Mouse (Mus musculus) liver, embryonic 15.5 days (tissue): Measurements from ENCODE around the gene Spdl1. TPM values are rescaled to one million over a fixed set of nuclear protein-coding genes. Genes with fewer than 3 reads are reported as not detected.
A peak's percentile ranks its signal among the peaks of the same experiment; 100 is the strongest.

ENCODE experiments used
- ATAC-seq: fragments of 200-750 bp; cut with Nextera tagmentation; 2 replicates; pipeline ENCODE4 v1.8.0; 2017; ENCODE audit warnings: moderate number of reproducible peaks, mild to moderate bottlenecking, moderate library complexity; ENCODE audit not compliant: insufficient read depth
- H3K27ac ChIP-seq: fragments of 300-500 bp; sonication (generic); replicated peaks from 2 replicates; pipeline ENCODE4 v1.5.1; 2015; ENCODE audit warnings: mild to moderate bottlenecking, inconsistent platforms
- H3K27me3 ChIP-seq: fragments of 300-500 bp; sonication (generic); 2 replicates; pipeline ENCODE4 v1.6.1; 2015; ENCODE audit warnings: mild to moderate bottlenecking, inconsistent platforms
- H3K36me3 ChIP-seq: fragments of 300-500 bp; sonication (generic); replicated peaks from 2 replicates; pipeline ENCODE4 v1.6.1; 2015; ENCODE audit warnings: moderate library complexity, mild to moderate bottlenecking, inconsistent platforms
- H3K4me1 ChIP-seq: fragments of 300-500 bp; sonication (generic); replicated peaks from 2 replicates; pipeline ENCODE4 v1.6.1; 2015; ENCODE audit warnings: inconsistent platforms
- H3K4me2 ChIP-seq: fragments of 300-500 bp; sonication (generic); 2 replicates; pipeline ENCODE4 v1.6.1; 2015; ENCODE audit warnings: moderate library complexity, mild to moderate bottlenecking, inconsistent platforms
- H3K4me3 ChIP-seq: fragments of 300-500 bp; sonication (generic); replicated peaks from 2 replicates; pipeline ENCODE4 v1.5.1; 2015; ENCODE audit warnings: mild to moderate bottlenecking, inconsistent platforms
- H3K9ac ChIP-seq: fragments of 300-500 bp; sonication (generic); 2 replicates; pipeline ENCODE4 v1.6.1; 2015; ENCODE audit warnings: moderate library complexity, mild to moderate bottlenecking, inconsistent platforms
- H3K9me3 ChIP-seq: fragments of 300-500 bp; sonication (generic); replicated peaks from 2 replicates; pipeline ENCODE4 v1.6.1; 2016; ENCODE audit warnings: inconsistent platforms
- WGBS: fragments of 180-500 bp; shearing (Covaris S2); methylation state at CpG from one replicate; pipeline ENCODE4 v1.1.7; 2015; ENCODE audit warnings: mixed read lengths; ENCODE audit not compliant: insufficient replicate concordance; 5-methylcytosine and 5-hydroxymethylcytosine counted together
- polyA plus RNA-seq: library from polyadenylated mRNA; unstranded; fragments of >200 nt; fragmentation: Nextera tagmentation; extraction: Ambion mirVana; gene quantifications from 2 replicates; pipeline ENCODE4 v1.2.1, GENCODE M21; 2015

Spdl1 gene
- 12.6 and 12.9 TPM in 2 replicates for polyA plus RNA-seq

DNA sequence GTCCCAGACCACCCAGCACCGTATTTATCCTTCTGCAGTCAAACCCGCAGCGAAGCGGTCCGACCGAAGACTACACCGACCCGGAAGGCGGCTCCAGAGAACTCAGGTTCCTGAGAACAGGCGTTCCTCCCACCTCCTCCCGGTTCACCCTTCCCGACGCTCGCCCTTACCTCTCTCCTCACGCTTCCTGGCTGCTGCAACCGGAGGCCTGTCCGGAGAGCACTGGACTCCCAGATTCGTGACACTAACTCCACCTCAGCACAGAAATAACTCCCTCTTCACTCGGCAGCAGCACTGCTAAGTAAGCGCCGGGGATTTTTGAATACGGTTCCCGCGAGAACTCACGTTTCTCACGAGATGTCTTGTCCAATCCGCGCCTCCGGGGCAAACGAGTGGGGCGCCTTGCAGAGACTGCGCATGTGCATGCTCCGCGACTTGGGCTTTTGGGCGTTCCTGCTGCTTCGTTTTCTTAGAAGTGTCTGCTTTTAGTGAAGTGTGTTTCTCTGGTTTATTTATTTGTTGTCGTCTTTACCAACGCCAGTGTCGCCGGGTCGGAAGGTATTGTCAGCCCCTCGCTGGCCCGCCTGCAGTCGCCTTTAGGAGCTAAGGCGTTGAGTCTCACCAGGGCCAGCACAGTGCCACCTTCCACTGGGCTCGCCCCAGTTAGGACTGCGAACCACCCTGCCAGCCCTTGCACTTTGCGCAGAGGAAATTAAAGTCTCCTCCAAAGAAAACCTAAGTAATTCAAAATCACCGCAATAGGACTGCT is at the start of gene Spdl1:
Gene Spdl1, minus strand, starts transcription at position 324 of the 769 bp plus-strand sequence.
- Histone ChIP-seq H3K9ac (peak within 1 kb of the TSS; percentile 76), H3K36me3 (peaks cover 23% of the 10 kb centered on the region), H3K4me1 (peaks cover 26% of the 10 kb centered on the region), H3K9me3 (no peaks in the 10 kb centered on the region), H3K27ac (peak within 1 kb of the TSS; percentile 85), H3K4me2 (peak within 1 kb of the TSS; percentile 89), H3K27me3 (no peaks in the 10 kb centered on the region), H3K4me3 (peak within 1 kb of the TSS; percentile 84)
- peak; percentile 94 for ATAC-seq
- under 1% methylated on average over 49 of the region's 49 CpGs for WGBS

DNA sequence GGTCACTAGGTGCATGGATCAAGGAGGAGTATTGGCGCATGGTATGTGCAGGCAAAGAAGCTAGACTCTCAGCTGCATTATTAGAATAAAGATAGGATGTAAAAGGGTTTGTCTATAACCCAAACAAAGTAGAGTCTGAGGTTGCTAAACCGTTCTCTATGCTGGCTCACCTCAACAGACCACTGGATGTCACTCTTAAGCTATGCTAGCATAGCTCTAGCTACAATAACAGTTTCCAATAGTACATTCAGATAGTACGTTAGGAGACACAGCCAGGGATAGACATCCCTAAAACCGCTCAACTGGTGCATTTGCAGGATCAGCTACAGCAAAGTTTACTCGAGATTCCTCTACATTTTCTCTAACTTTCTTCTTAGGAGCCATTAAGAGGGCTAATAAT is 48.1 kb upstream of the Spdl1 start:
- no peak overlapping the region for H3K4me2 ChIP-seq
- no peak overlapping the region for H3K4me3 ChIP-seq
- no peak overlapping the region for H3K27ac ChIP-seq
- 33% methylated on average over 5 of the region's 5 CpGs for WGBS
- no peaks in the 10 kb centered on the region for H3K36me3 ChIP-seq
- H3K4me1 ChIP-seq: no peaks in the 10 kb centered on the region
- no peaks in the 10 kb centered on the region for H3K9me3 ChIP-seq
- H3K9ac ChIP-seq: no peak overlapping the region
- H3K27me3 ChIP-seq: no peaks in the 10 kb centered on the region
- no peak for ATAC-seq

DNA sequence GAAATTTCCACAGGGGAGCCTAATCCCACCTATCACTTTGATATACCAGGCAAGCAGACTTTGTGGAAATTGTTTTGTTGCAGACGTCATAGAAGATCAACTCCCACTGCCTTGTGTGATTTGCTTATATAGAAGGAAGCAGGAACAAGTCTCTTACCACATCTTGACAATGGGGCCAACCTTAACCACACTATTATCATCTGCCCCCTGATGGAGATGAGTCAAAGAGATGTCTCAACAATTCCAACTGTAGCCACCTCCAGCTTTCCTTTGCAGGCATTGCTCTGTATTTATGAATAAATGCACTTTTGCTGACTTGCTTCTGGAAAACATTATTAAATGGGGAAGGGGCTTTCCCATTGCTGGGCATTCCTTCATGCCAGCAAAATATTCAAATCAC is 46.2 kb upstream of the Spdl1 start:
- Histone ChIP-seq H3K27me3 (no peaks in the 10 kb centered on the region), H3K4me3 (no peak overlapping the region), H3K4me2 (no peak overlapping the region), H3K9ac (no peak overlapping the region), H3K27ac (no peak overlapping the region), H3K9me3 (no peaks in the 10 kb centered on the region), H3K4me1 (no peaks in the 10 kb centered on the region), H3K36me3 (no peaks in the 10 kb centered on the region)
- 41% methylated on average over 1 of the region's 1 CpGs for WGBS
- no peak for ATAC-seq

DNA sequence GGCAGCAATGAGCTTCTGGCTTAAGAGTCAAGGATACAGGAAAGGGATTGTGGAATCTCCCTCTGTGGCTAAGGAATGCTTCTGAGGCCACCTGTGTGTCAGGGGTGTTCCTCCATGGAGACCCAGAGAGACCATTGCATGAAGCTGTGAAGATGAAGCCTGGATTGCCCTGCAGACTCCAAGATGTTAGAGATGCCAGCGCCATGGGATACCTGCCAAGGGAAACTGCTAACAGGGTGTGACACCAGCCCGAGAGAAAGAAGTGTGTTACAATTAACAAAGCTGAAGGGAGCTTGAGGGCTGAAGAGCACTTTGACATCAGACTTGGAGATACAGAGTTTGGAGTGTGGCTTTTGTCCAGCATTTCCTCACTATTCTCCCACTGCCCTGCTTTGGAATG is 40.4 kb upstream of the Spdl1 start:
- Histone ChIP-seq H3K27me3 (no peaks in the 10 kb centered on the region), H3K9me3 (no peaks in the 10 kb centered on the region), H3K4me2 (no peak overlapping the region), H3K36me3 (no peaks in the 10 kb centered on the region), H3K4me3 (no peak overlapping the region), H3K4me1 (no peaks in the 10 kb centered on the region), H3K9ac (no peak overlapping the region), H3K27ac (no peak overlapping the region)
- ATAC-seq: no peak
- 51% methylated on average over 2 of the region's 2 CpGs for WGBS

DNA sequence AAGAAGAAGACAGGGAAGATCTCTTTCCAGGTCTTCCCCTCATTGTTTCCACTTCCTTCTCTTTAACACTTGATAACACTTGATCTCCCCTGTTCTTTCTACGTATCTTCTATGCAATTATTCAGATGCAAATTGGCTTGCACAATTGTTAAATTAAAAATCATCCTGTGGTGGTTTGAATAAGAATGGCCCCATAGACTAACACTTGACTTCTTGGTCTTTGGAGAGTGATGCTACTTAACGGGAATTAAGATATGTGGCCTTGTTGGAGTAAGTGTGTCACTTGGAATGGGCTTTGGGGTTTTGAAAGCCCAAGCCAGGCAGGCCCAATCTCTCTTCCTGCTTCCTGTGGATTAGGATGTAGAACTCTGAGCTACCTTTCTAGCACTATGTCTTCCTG is 39.0 kb upstream of the Spdl1 start:
- ATAC-seq: no peak
- Histone ChIP-seq H3K4me2 (no peak overlapping the region), H3K4me3 (no peak overlapping the region), H3K9me3 (no peaks in the 10 kb centered on the region), H3K9ac (no peak overlapping the region), H3K27me3 (no peaks in the 10 kb centered on the region), H3K36me3 (no peaks in the 10 kb centered on the region), H3K27ac (no peak overlapping the region), H3K4me1 (no peaks in the 10 kb centered on the region)
- WGBS: 54% methylated on average over 2 of the region's 2 CpGs

DNA sequence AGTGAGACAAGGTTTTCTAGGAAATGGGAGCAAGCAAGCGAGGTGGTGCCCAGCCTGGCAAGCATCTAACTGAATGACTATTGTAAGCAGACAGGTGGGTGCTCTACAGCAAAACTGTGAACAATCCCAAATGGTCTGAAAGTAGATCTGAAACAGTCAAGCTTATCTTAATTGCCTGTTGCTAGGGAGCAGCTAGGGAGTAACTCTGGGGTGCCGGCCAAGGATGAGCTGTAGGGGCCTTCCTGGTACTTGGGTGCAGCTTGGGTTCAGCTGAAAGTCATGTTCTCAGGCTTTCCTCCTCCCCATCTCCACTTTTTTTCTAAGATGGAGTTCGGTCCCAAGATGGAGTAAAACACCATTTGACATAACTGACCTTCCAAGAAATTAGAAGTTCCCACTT is 38.5 kb upstream of the Spdl1 start:
- no peak overlapping the region for H3K4me2 ChIP-seq
- no peaks in the 10 kb centered on the region for H3K9me3 ChIP-seq
- H3K4me1 ChIP-seq: no peaks in the 10 kb centered on the region
- no peak overlapping the region for H3K4me3 ChIP-seq
- H3K9ac ChIP-seq: no peak overlapping the region
- H3K27ac ChIP-seq: no peak overlapping the region
- 42% methylated on average over 3 of the region's 3 CpGs for WGBS
- no peaks in the 10 kb centered on the region for H3K36me3 ChIP-seq
- H3K27me3 ChIP-seq: no peaks in the 10 kb centered on the region
- ATAC-seq: no peak

DNA sequence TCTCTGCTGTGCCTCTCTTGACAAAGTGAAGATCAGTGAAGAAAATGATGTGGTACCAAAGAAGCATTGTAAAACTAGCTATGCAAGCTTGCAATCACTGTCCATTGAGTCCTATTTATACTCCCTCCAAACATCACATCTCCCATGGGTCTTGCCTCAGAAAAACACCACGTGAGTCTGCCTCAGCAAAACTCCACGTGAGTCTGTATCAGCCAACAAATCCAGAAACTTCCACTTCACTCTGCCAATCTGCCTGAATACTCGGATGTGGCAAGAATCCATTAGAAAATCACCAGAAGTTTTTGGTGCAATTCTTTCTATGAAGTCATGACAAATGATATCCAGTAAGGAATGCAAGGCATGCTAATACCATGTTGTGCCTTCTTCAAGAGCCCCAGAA is 38.0 kb upstream of the Spdl1 start:
- H3K27ac ChIP-seq: no peak overlapping the region
- WGBS: 40% methylated on average over 3 of the region's 3 CpGs
- no peaks in the 10 kb centered on the region for H3K9me3 ChIP-seq
- no peak overlapping the region for H3K4me3 ChIP-seq
- H3K27me3 ChIP-seq: no peaks in the 10 kb centered on the region
- H3K9ac ChIP-seq: no peak overlapping the region
- no peaks in the 10 kb centered on the region for H3K4me1 ChIP-seq
- no peaks in the 10 kb centered on the region for H3K36me3 ChIP-seq
- no peak overlapping the region for H3K4me2 ChIP-seq
- ATAC-seq: no peak

DNA sequence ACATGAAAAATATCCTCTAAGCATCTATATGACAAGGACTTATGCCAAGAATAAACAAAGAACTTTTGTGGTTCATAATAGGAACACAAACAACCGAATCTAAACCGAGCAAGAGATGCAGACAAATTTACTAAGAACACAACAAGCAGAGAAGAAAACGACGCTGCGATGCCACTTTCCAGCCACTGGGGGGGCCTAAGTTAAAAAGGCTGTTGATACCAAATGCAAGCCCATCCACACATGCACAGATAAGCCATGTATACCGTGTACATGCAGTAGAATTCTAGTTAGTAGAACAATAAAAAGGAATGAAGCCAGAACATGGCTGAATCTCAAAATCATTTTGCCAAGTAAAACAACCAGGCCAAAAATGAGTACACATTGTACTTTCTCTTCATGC is 35.2 kb upstream of the Spdl1 start:
- Histone ChIP-seq H3K9ac (no peak overlapping the region), H3K27me3 (no peaks in the 10 kb centered on the region), H3K4me1 (no peaks in the 10 kb centered on the region), H3K4me3 (no peak overlapping the region), H3K27ac (no peak overlapping the region), H3K9me3 (no peaks in the 10 kb centered on the region), H3K4me2 (no peak overlapping the region), H3K36me3 (no peaks in the 10 kb centered on the region)
- no peak for ATAC-seq
- WGBS: 27% methylated on average over 6 of the region's 6 CpGs

DNA sequence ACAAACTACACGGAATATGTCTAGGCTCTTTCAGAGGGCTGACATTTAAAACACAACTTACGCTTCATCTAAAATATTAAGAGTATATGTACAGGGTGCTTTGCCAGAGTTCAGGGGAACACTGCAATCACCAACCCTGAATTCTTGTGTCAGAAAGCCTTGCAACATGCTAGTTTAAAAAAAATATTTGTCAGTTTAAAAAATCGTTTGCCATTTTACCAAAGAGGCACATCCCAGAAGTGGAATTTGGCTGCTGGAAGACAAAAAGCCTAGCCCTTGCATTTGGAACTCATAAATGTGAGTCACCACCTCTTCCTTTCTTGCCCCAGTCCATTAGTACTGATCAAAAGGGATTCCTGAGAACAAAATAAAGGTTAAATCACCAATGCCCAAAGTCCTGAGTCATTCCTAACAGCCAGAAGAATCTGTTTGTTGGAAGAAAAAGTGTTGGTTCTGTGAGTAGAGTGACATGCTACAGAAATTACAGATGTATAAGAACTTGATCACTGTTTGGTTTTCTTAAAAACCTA is 32.4 kb upstream of the Spdl1 start:
- Histone ChIP-seq H3K27ac (no peak overlapping the region), H3K4me2 (no peak overlapping the region), H3K27me3 (no peaks in the 10 kb centered on the region), H3K9me3 (no peaks in the 10 kb centered on the region), H3K9ac (no peak overlapping the region), H3K4me3 (no peak overlapping the region), H3K4me1 (no peaks in the 10 kb centered on the region), H3K36me3 (no peaks in the 10 kb centered on the region)
- WGBS: 54% methylated on average over 3 of the region's 3 CpGs
- ATAC-seq: no peak

DNA sequence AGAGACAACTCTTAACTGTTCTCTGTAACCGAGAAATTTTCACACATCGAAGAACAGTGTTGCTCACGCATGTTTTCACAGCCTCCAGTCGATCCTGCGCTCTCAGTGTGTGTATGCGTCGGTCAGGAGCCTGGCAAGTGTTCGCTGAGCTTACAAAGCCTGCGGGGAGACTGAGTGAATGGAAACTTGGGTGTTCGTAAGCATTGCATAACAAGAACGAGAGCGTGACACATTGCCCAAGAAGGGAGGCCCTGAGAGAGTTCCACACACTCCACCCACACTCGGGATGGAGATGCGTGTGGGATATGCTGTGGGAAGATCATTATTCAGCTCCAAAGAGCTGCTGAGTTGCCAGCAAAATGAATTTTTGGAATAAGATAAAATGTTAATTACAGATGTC is 31.7 kb upstream of the Spdl1 start:
- Histone ChIP-seq H3K27me3 (no peaks in the 10 kb centered on the region), H3K9me3 (no peaks in the 10 kb centered on the region), H3K36me3 (no peaks in the 10 kb centered on the region), H3K4me1 (no peaks in the 10 kb centered on the region), H3K4me2 (no peak overlapping the region), H3K9ac (no peak overlapping the region), H3K27ac (no peak overlapping the region), H3K4me3 (no peak overlapping the region)
- no peak for ATAC-seq
- WGBS: 72% methylated on average over 14 of the region's 14 CpGs

DNA sequence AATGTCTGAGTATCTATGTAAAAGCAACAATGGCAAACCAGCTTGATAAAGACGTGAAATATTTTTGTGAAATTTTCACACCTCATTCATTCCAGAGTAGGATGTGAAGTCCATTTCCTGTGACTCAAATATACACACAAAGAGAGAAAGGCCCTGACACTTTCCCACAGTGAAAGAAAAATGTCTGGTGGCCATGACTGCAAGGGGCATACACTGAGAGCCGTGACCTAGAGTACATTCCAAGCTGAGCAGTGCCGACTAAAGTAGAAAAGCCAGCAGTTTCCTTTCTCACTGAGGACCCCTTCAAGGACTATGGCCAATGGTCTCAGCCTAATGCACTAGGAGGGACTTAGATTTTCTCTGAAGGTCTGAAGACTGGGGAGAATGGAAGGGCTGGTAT is 23.2 kb upstream of the Spdl1 start:
- Histone ChIP-seq H3K4me3 (no peak overlapping the region), H3K36me3 (no peaks in the 10 kb centered on the region), H3K27me3 (no peaks in the 10 kb centered on the region), H3K4me1 (no peaks in the 10 kb centered on the region), H3K27ac (no peak overlapping the region), H3K9ac (no peak overlapping the region), H3K9me3 (no peaks in the 10 kb centered on the region), H3K4me2 (no peak overlapping the region)
- no peak for ATAC-seq
- 36% methylated on average over 3 of the region's 3 CpGs for WGBS

DNA sequence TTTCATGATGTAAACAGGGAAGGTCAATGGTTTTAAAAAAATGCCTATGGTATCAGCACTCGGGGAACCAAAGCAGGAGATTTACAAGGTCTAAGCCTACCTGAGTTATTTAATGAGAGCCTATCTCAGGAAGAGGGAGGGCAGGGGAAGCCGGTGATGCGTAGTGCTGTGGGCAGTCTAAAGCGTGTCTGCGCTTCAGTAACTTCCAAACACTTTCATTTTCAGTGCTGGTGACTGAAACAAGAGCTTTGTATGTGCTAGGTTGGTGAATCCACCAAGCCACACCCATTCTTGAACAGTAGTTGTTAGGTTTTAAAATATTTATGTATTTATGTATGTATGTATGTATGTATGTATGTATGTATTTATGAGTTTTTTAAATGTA is 12.8 kb upstream of the Spdl1 start:
- Histone ChIP-seq H3K36me3 (no peaks in the 10 kb centered on the region), H3K27me3 (0 out of 2 replicates have a peak, but pooled peaks cover 5% of the 10 kb centered on the region), H3K27ac (no peak overlapping the region), H3K9ac (no peak overlapping the region), H3K4me1 (no peaks in the 10 kb centered on the region), H3K4me3 (no peak overlapping the region), H3K4me2 (no peak overlapping the region; the same call in 1 of the 2 replicates), H3K9me3 (no peaks in the 10 kb centered on the region)
- WGBS: 60% methylated on average over 5 of the region's 5 CpGs
- no peak for ATAC-seq
